Mouse (Mus musculus): ENCODE measurements around the gene Rptor. TPM values are rescaled to one million over a fixed set of nuclear protein-coding genes. Genes with fewer than 3 reads are reported as not detected.

The Rptor gene
- polyA plus RNA-seq, 1 experiment, result 35.2 TPM

GRCm38 (mm10) chr11:119945343-119945742 lies 342.6 kb downstream of the Rptor start:
- Histone ChIP-seq H3K4me3 (ENCODE audit: insufficient read depth, low read length) (peak overlapping the region; percentile 79), H3K27ac (ENCODE audit: insufficient read depth, low read length) (no peak overlapping the region), H3K4me1 (ENCODE audit: control insufficient read depth, insufficient read depth, low read length) (peaks cover 16% of the 10 kb centered on the region)
- no peak for TF ChIP-seq CTCF (IDR thresholded peaks at IDR 0.05; ENCODE audit: extremely low read depth, insufficient read depth, low read length)
- TF ChIP-seq POLR2A (IDR thresholded peaks at IDR 0.05; ENCODE audit: extremely low read depth, insufficient read depth, low read length), result no peak

GRCm38 (mm10) chr11:119947426-119947825 lies 344.7 kb downstream of the Rptor start:
- Histone ChIP-seq H3K27ac (ENCODE audit: insufficient read depth, low read length) (no peak overlapping the region), H3K4me1 (ENCODE audit: control insufficient read depth, insufficient read depth, low read length) (peaks cover 28% of the 10 kb centered on the region), H3K4me3 (ENCODE audit: insufficient read depth, low read length) (no peak overlapping the region; the same call in 1 of the 2 replicates)

GRCm38 (mm10) chr11:119947897-119948296 lies 345.2 kb downstream of the Rptor start:
- H3K4me3 ChIP-seq (ENCODE audit: insufficient read depth, low read length), result no peak overlapping the region
- peak; percentile 20; the same call in 1 of the 2 replicates for TF ChIP-seq CTCF (IDR thresholded peaks at IDR 0.05; ENCODE audit: extremely low read depth, insufficient read depth, low read length)
- no peak for TF ChIP-seq POLR2A (IDR thresholded peaks at IDR 0.05; ENCODE audit: extremely low read depth, insufficient read depth, low read length)
- H3K27ac ChIP-seq (ENCODE audit: insufficient read depth, low read length), result no peak overlapping the region
- H3K4me1 ChIP-seq (ENCODE audit: control insufficient read depth, insufficient read depth, low read length), result peaks cover 32% of the 10 kb centered on the region

More at GRCm38 (mm10) chr11:119947426-119947825, 344.7 kb downstream of the Rptor start:
- TF ChIP-seq CTCF (IDR thresholded peaks at IDR 0.05; ENCODE audit: extremely low read depth, insufficient read depth, low read length) (no peak), POLR2A (IDR thresholded peaks at IDR 0.05; ENCODE audit: extremely low read depth, insufficient read depth, low read length) (no peak)

- peaks cover 35% of the 10 kb centered on the region for H3K4me1 ChIP-seq (ENCODE audit: control insufficient read depth, insufficient read depth, low read length)
- TF ChIP-seq CTCF (IDR thresholded peaks at IDR 0.05; ENCODE audit: extremely low read depth, insufficient read depth, low read length), result no peak
- no peak for TF ChIP-seq POLR2A (IDR thresholded peaks at IDR 0.05; ENCODE audit: extremely low read depth, insufficient read depth, low read length)
- no peak overlapping the region for H3K4me3 ChIP-seq (ENCODE audit: insufficient read depth, low read length)
- H3K27ac ChIP-seq (ENCODE audit: insufficient read depth, low read length), result no peak overlapping the region
Measured at GRCm38 (mm10) chr11:119948305-119948704, 345.6 kb downstream of the Rptor start.

- no peak for TF ChIP-seq POLR2A (IDR thresholded peaks at IDR 0.05; ENCODE audit: extremely low read depth, insufficient read depth, low read length)
- no peak for TF ChIP-seq CTCF (IDR thresholded peaks at IDR 0.05; ENCODE audit: extremely low read depth, insufficient read depth, low read length)
- no peak overlapping the region for H3K4me3 ChIP-seq (ENCODE audit: insufficient read depth, low read length)
- no peak overlapping the region for H3K27ac ChIP-seq (ENCODE audit: insufficient read depth, low read length)
- peaks cover 35% of the 10 kb centered on the region for H3K4me1 ChIP-seq (ENCODE audit: control insufficient read depth, insufficient read depth, low read length)
Measured at GRCm38 (mm10) chr11:119948803-119949202, 346.1 kb downstream of the Rptor start.

Other genes with a start within 250 kb of the Rptor start
- gene Sgsh, start 247.4 kb upstream of the Rptor start, polyA plus RNA-seq (2012; rRNA removed), result 6.1 and 6.3 TPM in 2 replicates
- gene Slc26a11, start 247.3 kb upstream of the Rptor start, polyA plus RNA-seq (2012; rRNA removed), result 7.2 and 9.6 TPM in 2 replicates
- 7.1 and 8.5 TPM in 2 replicates for gene Rnf213, start 209.8 kb upstream of the Rptor start, polyA plus RNA-seq (2012; rRNA removed)
- gene Endov, start 111.6 kb upstream of the Rptor start, polyA plus RNA-seq (2012; rRNA removed), result 21.1 and 24.4 TPM in 2 replicates
- 118 and 134 TPM in 2 replicates for gene Nptx1, start 55.2 kb upstream of the Rptor start, polyA plus RNA-seq (2012; rRNA removed)